Mouse (Mus musculus) MEL (cell line): Measurements from ENCODE around the gene BC005537.

Experiments used
- CHD2 ChIP-seq: IDR thresholded peaks from 2 replicates; pipeline ENCODE4 v1.6.1; 2011; ENCODE audit warnings: low read length, improper control_type of control experiment
- CTCF ChIP-seq, 3 experiments: IDR thresholded peaks in 2 of 3; conservative IDR thresholded peaks in 1 of 3; 2 replicates each; pipeline ENCODE4 v1.5.1; 2011 to 2012; ENCODE audit warnings: low read length in 3 of 3, low read depth in 2 of 3, mild to moderate bottlenecking in 2 of 3, improper control_type of control experiment in 1 of 3, inconsistent platforms in 1 of 3, mixed read lengths in 1 of 3, moderate library complexity in 1 of 3; ENCODE audit not compliant: control insufficient read depth in 1 of 3, insufficient read depth in 1 of 3, poor library complexity in 1 of 3, severe bottlenecking in 1 of 3
- EP300 ChIP-seq, 2 experiments: IDR thresholded peaks; 2 replicates each; pipeline ENCODE4 v1.6.1; 2011; ENCODE audit warnings: improper control_type of control experiment in 2 of 2, low read length in 2 of 2, low read depth in 1 of 2, mild to moderate bottlenecking in 1 of 2
- GATA1 ChIP-seq: IDR thresholded peaks from 2 replicates; pipeline ENCODE4 v1.6.1; 2011; ENCODE audit warnings: low read depth, low read length, improper control_type of control experiment
- MEF2A ChIP-seq: IDR thresholded peaks from 2 replicates; pipeline ENCODE4 v1.6.1; 2014; ENCODE audit warnings: low read depth, mild to moderate bottlenecking, inconsistent platforms, low read length, improper control_type of control experiment; ENCODE audit not compliant: poor library complexity, insufficient replicate concordance, severe bottlenecking; ENCODE audit errors: extremely low read depth
- POLR2A ChIP-seq, 2 experiments: IDR thresholded peaks; 2 replicates each; pipeline ENCODE4 v1.6.1; 2011 to 2012; ENCODE audit warnings: low read length in 2 of 2, mild to moderate bottlenecking in 2 of 2, control low read depth in 1 of 2, improper control_type of control experiment in 1 of 2, low read depth in 1 of 2, moderate library complexity in 1 of 2; ENCODE audit not compliant: control insufficient read depth in 1 of 2, insufficient read depth in 1 of 2, poor library complexity in 1 of 2
- POLR2AphosphoS2 ChIP-seq: IDR thresholded peaks from 2 replicates; pipeline ENCODE4 v1.6.1; 2011; ENCODE audit warnings: low read length, improper control_type of control experiment
- SIN3A ChIP-seq: IDR thresholded peaks from 2 replicates; pipeline ENCODE4 v1.6.1; 2012; ENCODE audit warnings: low read length, improper control_type of control experiment, inconsistent platforms
- TBP ChIP-seq: IDR thresholded peaks from 2 replicates; pipeline ENCODE4 v1.8.0; 2011; ENCODE audit warnings: low read depth, low read length, improper control_type of control experiment

GRCm38 (mm10) chr13:24800674-24801307, 666 bp upstream of the BC005537 start:
- no peak for TF ChIP-seq MEF2A
- TF ChIP-seq EP300 (IDR thresholded peaks at IDR 0.05; ENCODE audit: low read depth in 1 of 2, low read length in 2 of 2): peak in 1 of 2 experiments; percentile 18; a peak in 1 of 4 replicates
- TF ChIP-seq TBP: peak; percentile 96
- TF ChIP-seq CTCF (IDR thresholded peaks at IDR 0.05 in 2 of 3, conservative IDR thresholded peaks at IDR 0.05 in 1 of 3; ENCODE audit: control insufficient read depth in 1 of 3, insufficient read depth in 1 of 3, low read depth in 2 of 3, low read length in 3 of 3, poor library complexity in 1 of 3, severe bottlenecking in 1 of 3): no peak
- no peak for TF ChIP-seq CHD2
- peak; percentile 98 for TF ChIP-seq POLR2AphosphoS2
- TF ChIP-seq POLR2A (IDR thresholded peaks at IDR 0.05; ENCODE audit: control insufficient read depth in 1 of 2, insufficient read depth in 1 of 2, low read depth in 1 of 2, low read length in 2 of 2, poor library complexity in 1 of 2): peak; percentile 97 to 98
- TF ChIP-seq SIN3A: peak; percentile 90
- no peak for TF ChIP-seq GATA1
